Mouse (Mus musculus): ENCODE results near the gene Ilkap.
A peak's percentile ranks its signal among the peaks of the same experiment; 100 is the strongest.

Gene Ilkap

DNA sequence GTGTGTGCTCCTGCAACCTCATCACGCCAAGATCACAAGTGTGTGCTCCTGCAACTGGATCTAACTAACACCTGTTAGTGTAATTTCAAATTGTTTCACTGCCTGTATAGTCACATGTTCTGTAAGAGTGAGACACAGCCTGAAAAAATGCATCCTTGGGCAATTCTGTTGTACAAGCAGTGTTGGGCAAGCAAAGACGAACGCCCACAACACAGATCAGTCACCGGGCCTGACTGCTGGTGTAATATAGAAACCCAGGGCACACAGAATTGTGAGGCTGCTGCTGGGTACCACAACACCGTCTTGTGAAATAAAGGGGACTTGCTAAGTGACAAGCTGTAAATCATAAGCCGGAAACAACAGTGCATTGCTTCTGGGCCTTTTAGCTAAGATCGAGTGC is 39.0 kb upstream of the Ilkap start:
- peaks cover 5% of the 10 kb centered on the region; the same call in 1 of the 2 replicates for H3K9me3 ChIP-seq (ENCODE audit: low read length)
- TF ChIP-seq NANOG (IDR thresholded peaks at IDR 0.05; ENCODE audit: borderline replicate concordance, low read length) (no peak), CTCF (conservative IDR thresholded peaks at IDR 0.05; ENCODE audit: low read length) (no peak), POU5F1 (IDR thresholded peaks at IDR 0.05; ENCODE audit: borderline replicate concordance, low read length) (no peak)
- no peaks in the 10 kb centered on the region for H3K36me3 ChIP-seq (ENCODE audit: insufficient read depth, low read length)
- peaks cover 8% of the 10 kb centered on the region; the same call in 1 of the 2 replicates for H3K27me3 ChIP-seq (ENCODE audit: insufficient read depth, low read length)
- no peaks in the 10 kb centered on the region for H3K4me1 ChIP-seq (replicated peaks; ENCODE audit: low read depth, low read length)
- no peak overlapping the region for H3K4me3 ChIP-seq (replicated peaks; ENCODE audit: low read length)

DNA sequence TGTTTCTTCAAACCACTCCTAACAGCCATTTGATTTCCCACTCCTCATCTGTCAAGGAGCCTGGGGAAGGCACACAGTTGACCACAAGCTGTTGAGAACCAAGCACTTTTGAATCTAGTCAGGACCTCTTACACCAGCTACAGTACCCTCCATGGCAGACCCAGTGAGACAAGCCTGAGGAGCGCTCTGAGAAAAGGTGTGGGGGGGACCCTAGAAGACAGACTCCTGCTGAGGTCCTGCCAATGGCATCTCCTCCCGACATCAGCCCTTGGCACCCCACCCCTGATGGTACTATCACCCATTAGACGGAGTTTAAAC is 38.4 kb upstream of the Ilkap start:
- peaks cover 8% of the 10 kb centered on the region; the same call in 1 of the 2 replicates for H3K27me3 ChIP-seq (ENCODE audit: insufficient read depth, low read length)
- no peak overlapping the region for H3K4me3 ChIP-seq (replicated peaks; ENCODE audit: low read length)
- no peak for TF ChIP-seq NANOG (IDR thresholded peaks at IDR 0.05; ENCODE audit: borderline replicate concordance, low read length)
- no peak for TF ChIP-seq CTCF (conservative IDR thresholded peaks at IDR 0.05; ENCODE audit: low read length)
- TF ChIP-seq POU5F1 (IDR thresholded peaks at IDR 0.05; ENCODE audit: borderline replicate concordance, low read length) = no peak
- H3K9me3 ChIP-seq (ENCODE audit: low read length) = peaks cover 5% of the 10 kb centered on the region; the same call in 1 of the 2 replicates
- no peaks in the 10 kb centered on the region for H3K36me3 ChIP-seq (ENCODE audit: insufficient read depth, low read length)
- no peaks in the 10 kb centered on the region for H3K4me1 ChIP-seq (replicated peaks; ENCODE audit: low read depth, low read length)

DNA sequence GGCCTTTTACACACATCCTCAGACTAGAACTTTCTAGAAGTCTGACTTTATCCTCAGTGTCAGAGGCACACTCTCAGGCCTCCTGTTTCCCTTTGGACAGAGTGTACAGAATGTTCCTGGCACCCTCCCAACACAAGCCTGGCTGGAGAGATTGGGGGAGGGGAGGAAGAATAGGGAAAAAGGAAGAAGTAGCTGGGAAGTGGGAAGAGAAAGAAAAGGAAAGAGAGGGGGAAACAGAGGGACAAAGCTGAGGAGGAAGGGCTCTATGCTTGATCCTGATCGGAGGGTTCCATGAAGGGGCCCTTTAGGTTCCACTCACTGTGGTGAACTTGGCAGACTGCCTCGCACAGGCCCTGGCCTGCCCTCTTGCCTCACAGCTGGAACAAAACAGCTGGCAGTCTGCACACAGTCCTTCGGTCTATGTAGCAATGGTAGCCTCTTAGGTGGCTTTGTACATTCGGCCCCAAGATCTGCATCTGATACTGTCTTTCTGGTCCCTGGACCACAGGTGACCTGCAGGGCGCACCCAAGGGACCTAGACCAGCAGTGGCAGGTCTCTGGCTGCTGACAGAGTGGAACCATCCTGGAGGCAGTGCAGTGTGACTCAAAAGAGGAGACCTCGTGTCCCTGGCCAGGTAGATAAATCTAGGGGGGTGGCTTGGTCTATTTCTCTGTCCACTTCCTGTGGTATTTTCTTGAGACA is 37.9 kb upstream of the Ilkap start:
- Histone ChIP-seq H3K27me3 (ENCODE audit: insufficient read depth, low read length) (peaks cover 8% of the 10 kb centered on the region; the same call in 1 of the 2 replicates), H3K4me3 (replicated peaks; ENCODE audit: low read length) (no peak overlapping the region), H3K36me3 (ENCODE audit: insufficient read depth, low read length) (no peaks in the 10 kb centered on the region), H3K9me3 (ENCODE audit: low read length) (peaks cover 5% of the 10 kb centered on the region; the same call in 1 of the 2 replicates), H3K4me1 (replicated peaks; ENCODE audit: low read depth, low read length) (no peaks in the 10 kb centered on the region)
- TF ChIP-seq POU5F1 (IDR thresholded peaks at IDR 0.05; ENCODE audit: borderline replicate concordance, low read length) (no peak), NANOG (IDR thresholded peaks at IDR 0.05; ENCODE audit: borderline replicate concordance, low read length) (no peak), CTCF (conservative IDR thresholded peaks at IDR 0.05; ENCODE audit: low read length) (no peak)

DNA sequence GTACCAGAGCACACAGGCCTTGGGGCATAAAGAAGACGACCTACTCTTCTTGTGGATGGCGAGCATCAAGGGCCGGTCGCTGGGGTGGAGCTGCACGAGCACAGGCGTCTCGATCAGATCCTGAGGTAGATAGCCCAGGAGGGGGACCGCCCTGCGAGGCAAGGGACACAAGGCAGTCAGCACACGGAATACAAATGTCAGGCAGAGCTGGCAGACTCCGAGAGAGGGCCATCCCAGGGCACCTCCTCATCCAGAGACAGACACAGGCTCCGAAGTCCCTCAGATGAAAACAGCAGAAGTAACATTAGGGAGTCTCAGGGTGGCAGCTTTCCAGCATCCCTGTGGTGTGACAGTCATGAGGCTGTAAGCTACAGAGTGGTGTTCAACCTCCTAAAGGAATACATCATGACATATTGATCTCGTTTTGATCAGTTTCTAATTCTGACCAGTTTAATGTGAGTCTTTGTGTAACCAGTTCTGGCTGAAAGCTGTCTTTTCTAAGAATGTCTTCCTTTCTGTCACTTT is 37.1 kb upstream of the Ilkap start:
- H3K9me3 ChIP-seq (ENCODE audit: low read length) = peaks cover 5% of the 10 kb centered on the region; the same call in 1 of the 2 replicates
- no peaks in the 10 kb centered on the region for H3K36me3 ChIP-seq (ENCODE audit: insufficient read depth, low read length)

DNA sequence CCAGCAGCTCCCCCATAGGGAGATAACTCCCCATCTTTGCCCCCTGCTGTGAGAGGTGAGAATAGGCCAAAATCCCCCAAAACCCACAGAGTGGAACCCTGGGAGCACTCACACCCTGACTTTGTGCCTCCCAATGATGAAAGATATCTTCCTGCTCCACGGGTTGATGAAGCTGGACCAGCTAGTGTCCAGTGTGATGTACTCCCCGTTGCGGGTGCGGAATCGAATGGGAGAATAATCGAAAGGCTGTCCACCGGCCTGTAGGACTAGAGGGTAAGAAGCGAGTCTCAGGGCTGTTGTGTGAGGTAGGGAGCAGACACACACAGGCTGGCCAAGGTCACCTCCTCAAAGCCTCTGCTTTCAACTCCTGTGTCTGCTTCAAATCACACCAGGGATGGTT is 36.3 kb upstream of the Ilkap start:
- Histone ChIP-seq H3K27me3 (ENCODE audit: insufficient read depth, low read length) (peaks cover 8% of the 10 kb centered on the region; the same call in 1 of the 2 replicates), H3K9me3 (ENCODE audit: low read length) (peaks cover 5% of the 10 kb centered on the region; the same call in 1 of the 2 replicates), H3K4me3 (replicated peaks; ENCODE audit: low read length) (no peak overlapping the region), H3K36me3 (ENCODE audit: insufficient read depth, low read length) (no peaks in the 10 kb centered on the region), H3K4me1 (replicated peaks; ENCODE audit: low read depth, low read length) (no peaks in the 10 kb centered on the region)
- no peak for TF ChIP-seq CTCF (conservative IDR thresholded peaks at IDR 0.05; ENCODE audit: low read length)
- no peak for TF ChIP-seq NANOG (IDR thresholded peaks at IDR 0.05; ENCODE audit: borderline replicate concordance, low read length)
- no peak for TF ChIP-seq POU5F1 (IDR thresholded peaks at IDR 0.05; ENCODE audit: borderline replicate concordance, low read length)

More for the DNA sequence above, 37.1 kb upstream of the Ilkap start:
- Histone ChIP-seq H3K27me3 (ENCODE audit: insufficient read depth, low read length) (peaks cover 8% of the 10 kb centered on the region; the same call in 1 of the 2 replicates), H3K4me3 (replicated peaks; ENCODE audit: low read length) (no peak overlapping the region), H3K4me1 (replicated peaks; ENCODE audit: low read depth, low read length) (no peaks in the 10 kb centered on the region)
- TF ChIP-seq CTCF (conservative IDR thresholded peaks at IDR 0.05; ENCODE audit: low read length) = no peak

DNA sequence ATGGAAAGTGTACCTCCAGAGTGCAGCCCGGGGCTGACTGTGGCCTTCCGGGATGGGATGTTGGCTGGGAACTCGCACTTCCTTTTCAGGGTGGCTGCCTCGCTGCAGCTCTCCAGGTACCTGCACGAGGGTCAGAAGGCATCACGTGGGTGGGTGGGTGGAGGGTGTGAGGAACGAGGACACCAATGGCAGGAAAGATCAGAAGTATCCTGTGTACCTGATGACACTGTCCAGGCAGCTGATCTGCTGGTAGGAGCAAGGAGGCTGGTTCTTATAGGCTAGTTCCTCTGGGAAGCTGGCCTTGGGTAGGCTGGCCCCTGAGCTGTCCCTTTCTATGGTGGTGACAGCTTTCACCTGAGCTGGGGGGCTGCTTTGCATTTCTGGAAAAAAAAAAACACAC is 32.1 kb upstream of the Ilkap start:
- H3K4me3 ChIP-seq (replicated peaks; ENCODE audit: low read length) = no peak overlapping the region
- no peaks in the 10 kb centered on the region for H3K4me1 ChIP-seq (replicated peaks; ENCODE audit: low read depth, low read length)
- peaks cover 5% of the 10 kb centered on the region; the same call in 1 of the 2 replicates for H3K9me3 ChIP-seq (ENCODE audit: low read length)
- H3K36me3 ChIP-seq (ENCODE audit: insufficient read depth, low read length) = no peaks in the 10 kb centered on the region
- peaks cover 7% of the 10 kb centered on the region; the same call in 1 of the 2 replicates for H3K27me3 ChIP-seq (ENCODE audit: insufficient read depth, low read length)
- TF ChIP-seq NANOG (IDR thresholded peaks at IDR 0.05; ENCODE audit: borderline replicate concordance, low read length) = no peak
- TF ChIP-seq CTCF (conservative IDR thresholded peaks at IDR 0.05; ENCODE audit: low read length) = no peak
- TF ChIP-seq POU5F1 (IDR thresholded peaks at IDR 0.05; ENCODE audit: borderline replicate concordance, low read length) = no peak

DNA sequence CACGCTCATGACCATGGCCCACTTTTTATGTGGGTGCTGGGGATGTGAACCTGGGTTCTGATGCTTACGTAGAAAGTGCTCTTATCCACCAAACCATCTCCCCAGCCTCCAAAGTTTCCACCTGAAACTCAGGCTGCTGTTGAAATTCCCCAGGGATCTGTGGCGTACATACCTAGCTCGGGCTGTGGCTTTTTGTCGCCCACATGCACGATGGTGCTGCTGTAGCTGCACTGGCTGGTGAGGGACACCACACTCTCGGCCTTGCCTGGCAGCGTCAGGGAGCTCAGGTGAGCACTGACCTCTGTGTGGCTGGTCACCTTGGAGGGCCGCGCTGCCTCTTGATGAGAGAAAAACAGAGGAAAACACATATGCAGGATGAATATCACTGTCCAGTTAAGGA is 30.6 kb upstream of the Ilkap start:
- H3K4me3 ChIP-seq (replicated peaks; ENCODE audit: low read length) = no peak overlapping the region
- H3K4me1 ChIP-seq (replicated peaks; ENCODE audit: low read depth, low read length) = no peaks in the 10 kb centered on the region
- H3K9me3 ChIP-seq (ENCODE audit: low read length) = peaks cover 5% of the 10 kb centered on the region; the same call in 1 of the 2 replicates
- peaks cover 14% of the 10 kb centered on the region for H3K27me3 ChIP-seq (ENCODE audit: insufficient read depth, low read length)
- H3K36me3 ChIP-seq (ENCODE audit: insufficient read depth, low read length) = no peaks in the 10 kb centered on the region
- TF ChIP-seq CTCF (conservative IDR thresholded peaks at IDR 0.05; ENCODE audit: low read length) (no peak), NANOG (IDR thresholded peaks at IDR 0.05; ENCODE audit: borderline replicate concordance, low read length) (no peak), POU5F1 (IDR thresholded peaks at IDR 0.05; ENCODE audit: borderline replicate concordance, low read length) (no peak)

DNA sequence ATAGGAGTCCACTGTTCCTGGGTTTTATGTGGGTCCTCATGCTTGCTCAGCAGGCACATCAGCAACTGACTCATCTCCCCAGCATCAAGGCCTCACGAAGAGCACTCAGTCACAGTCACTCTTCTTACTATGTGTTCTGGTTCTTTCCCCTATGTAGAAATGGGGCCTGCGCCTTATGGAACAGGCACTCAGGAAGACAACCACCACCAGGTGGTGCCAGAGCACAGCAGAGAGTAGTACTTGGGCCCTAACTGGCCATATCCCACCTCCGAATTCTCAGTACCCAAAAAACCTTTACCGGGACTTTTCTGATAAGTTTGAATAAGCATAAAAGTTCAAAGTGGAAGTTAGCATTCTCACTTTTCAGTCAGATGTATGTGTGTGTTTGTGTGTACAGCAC is 30.0 kb upstream of the Ilkap start:
- Histone ChIP-seq H3K9me3 (ENCODE audit: low read length) (peaks cover 1% of the 10 kb centered on the region; the same call in 1 of the 2 replicates), H3K27me3 (ENCODE audit: insufficient read depth, low read length) (peaks cover 20% of the 10 kb centered on the region), H3K36me3 (ENCODE audit: insufficient read depth, low read length) (no peaks in the 10 kb centered on the region), H3K4me1 (replicated peaks; ENCODE audit: low read depth, low read length) (peaks cover 3% of the 10 kb centered on the region), H3K4me3 (replicated peaks; ENCODE audit: low read length) (no peak overlapping the region)
- TF ChIP-seq CTCF (conservative IDR thresholded peaks at IDR 0.05; ENCODE audit: low read length) = peak; percentile 62
- no peak for TF ChIP-seq NANOG (IDR thresholded peaks at IDR 0.05; ENCODE audit: borderline replicate concordance, low read length)

All from E14TG2a.4 (cell line).